Mouse (Mus musculus): ENCODE results near the gene Gm45623.

Gene Gm45623

GRCm38 (mm10) chr13:56755871-56756270, 2.2 kb upstream of the Gm45623 start:
- intact Hi-C loops (cut with DNase I) = loop anchor here (5.0 kb wide), 2 partner anchors 99 to 279 kb away; no protein-coding TSS in a partner anchor

GRCm38 (mm10) chr13:56752474-56753191, 994 bp downstream of the Gm45623 start:
- intact Hi-C loops (cut with DNase I) = loop anchor here (5.0 kb wide), 1 partner anchor 190 kb away; no protein-coding TSS in a partner anchor

- intact Hi-C loops (cut with DNase I) = loop anchor here (5.0 kb wide), 1 partner anchor 189 kb away; no protein-coding TSS in a partner anchor
Measured at GRCm38 (mm10) chr13:56751774-56752173, 1.9 kb downstream of the Gm45623 start.

- intact Hi-C loops (cut with DNase I) = no loop called here
Measured at GRCm38 (mm10) chr13:56749377-56749776, 4.2 kb downstream of the Gm45623 start.

- intact Hi-C loops (cut with DNase I) = no loop called here
Measured at GRCm38 (mm10) chr13:56747554-56747953, 6.1 kb downstream of the Gm45623 start.

- intact Hi-C loops (cut with DNase I) = no loop called here
Measured at GRCm38 (mm10) chr13:56746739-56747532, 6.7 kb downstream of the Gm45623 start.

- intact Hi-C loops (cut with DNase I) = no loop called here
Measured at GRCm38 (mm10) chr13:56742325-56742901, 11.2 kb downstream of the Gm45623 start.

- intact Hi-C loops (cut with DNase I) = no loop called here
Measured at GRCm38 (mm10) chr13:56741691-56742090, 11.9 kb downstream of the Gm45623 start.

- intact Hi-C loops (cut with DNase I) = no loop called here
Measured at GRCm38 (mm10) chr13:56740496-56740895, 13.1 kb downstream of the Gm45623 start.

GRCm38 (mm10) chr13:56739556-56739955, 14.1 kb downstream of the Gm45623 start:
- intact Hi-C loops (cut with DNase I) = loop anchor here (5.0 kb wide), 2 partner anchors 37 to 182 kb away; partner anchors contain the start of gene Smad5

- intact Hi-C loops (cut with DNase I) = loop anchor here (2.0 to 5.0 kb wide), 3 partner anchors 33 to 178 kb away; partner anchors contain the start of gene Smad5
Measured at GRCm38 (mm10) chr13:56735212-56735875, 18.3 kb downstream of the Gm45623 start.

GRCm38 (mm10) chr13:56734617-56735016, 19.0 kb downstream of the Gm45623 start:
- intact Hi-C loops (cut with DNase I) = loop anchor here (2.0 to 5.0 kb wide), 4 partner anchors 32 to 177 kb away; partner anchors contain the start of gene Smad5

GRCm38 (mm10) chr13:56729046-56729445, 24.6 kb downstream of the Gm45623 start:
- intact Hi-C loops (cut with DNase I) = no loop called here

GRCm38 (mm10) chr13:56726551-56726950, 27.1 kb downstream of the Gm45623 start:
- intact Hi-C loops (cut with DNase I) = no loop called here

GRCm38 (mm10) chr13:56712221-56712620, 41.4 kb downstream of the Gm45623 start:
- intact Hi-C loops (cut with DNase I) = no loop called here

GRCm38 (mm10) chr13:56710620-56711019, 43.0 kb downstream of the Gm45623 start:
- intact Hi-C loops (cut with DNase I) = no loop called here

GRCm38 (mm10) chr13:56707606-56708005, 46.0 kb downstream of the Gm45623 start:
- intact Hi-C loops (cut with DNase I) = no loop called here

GRCm38 (mm10) chr13:56707111-56707510, 46.5 kb downstream of the Gm45623 start:
- intact Hi-C loops (cut with DNase I) = no loop called here

- intact Hi-C loops (cut with DNase I) = loop anchor here (5.0 kb wide), 1 partner anchor 33 kb away; no protein-coding TSS in a partner anchor
Measured at GRCm38 (mm10) chr13:56704596-56704995, 49.0 kb downstream of the Gm45623 start.

- intact Hi-C loops (cut with DNase I) = loop anchor here (5.0 kb wide), 1 partner anchor 33 kb away; no protein-coding TSS in a partner anchor
Measured at GRCm38 (mm10) chr13:56703871-56704321, 49.7 kb downstream of the Gm45623 start.

All from adrenal gland (tissue).